Mouse (Mus musculus): ENCODE measurements around the gene Apol7a. TPM values are rescaled to one million over a fixed set of nuclear protein-coding genes. Genes with fewer than 3 reads are reported as not detected.
"Not testable (repeated sequence)": the region's sequence is repeated elsewhere in the genome, so short reads cannot be mapped to it uniquely, and the experiment has no call there.

The Apol7a gene
- polyA plus RNA-seq (2015; fragmentation: Nextera tagmentation; extraction: Ambion mirVana): 7.8 TPM in 2 replicates

- peak within 1 kb of the TSS; percentile 54 for H3K27ac ChIP-seq
- peak; percentile 69 for ATAC-seq
- 47% methylated on average over 9 of the region's 9 CpGs for WGBS
- 0 out of 2 replicates have a peak within 1 kb of the TSS, but pooled peaks have one; percentile 2 for H3K4me3 ChIP-seq (replicated peaks)
- not testable (repeated sequence) for H3K9ac ChIP-seq; H3K4me1 ChIP-seq (replicated peaks); H3K36me3 ChIP-seq; H3K9me3 ChIP-seq; H3K27me3 ChIP-seq (replicated peaks)
- H3K4me2 ChIP-seq (replicated peaks): peak within 1 kb of the TSS; percentile 31
Observed at GRCm38 (mm10) chr15:77399027-77399426, at the start of gene Apol7a. Gene Apol7a (minus strand): TSS chr15:77399110.

- H3K36me3 ChIP-seq: not testable (repeated sequence)
Observed at GRCm38 (mm10) chr15:77447392-77447791, 48.5 kb upstream of the Apol7a start, which contains the start of gene Apol7b. Gene Apol7b (minus strand): TSS chr15:77447492.

GRCm38 (mm10) chr15:77445668-77446067 lies 46.8 kb upstream of the Apol7a start:
- H3K27ac ChIP-seq; H3K4me2 ChIP-seq (replicated peaks); H3K4me3 ChIP-seq (replicated peaks); H3K4me1 ChIP-seq (replicated peaks); H3K27me3 ChIP-seq (replicated peaks); H3K9ac ChIP-seq; H3K36me3 ChIP-seq; H3K9me3 ChIP-seq: not testable (repeated sequence)
- ATAC-seq: peak; percentile 34; the same call in 1 of the 2 replicates
- WGBS: 61% methylated on average over 1 of the region's 1 CpGs

More at GRCm38 (mm10) chr15:77447392-77447791, 48.5 kb upstream of the Apol7a start, which contains the start of gene Apol7b:
- not testable (repeated sequence) for H3K4me2 ChIP-seq (replicated peaks); H3K4me3 ChIP-seq (replicated peaks); H3K9me3 ChIP-seq; H3K27me3 ChIP-seq (replicated peaks); ATAC-seq; H3K4me1 ChIP-seq (replicated peaks); H3K9ac ChIP-seq; H3K27ac ChIP-seq
- WGBS: 91% methylated on average over 2 of the region's 2 CpGs

DNA sequence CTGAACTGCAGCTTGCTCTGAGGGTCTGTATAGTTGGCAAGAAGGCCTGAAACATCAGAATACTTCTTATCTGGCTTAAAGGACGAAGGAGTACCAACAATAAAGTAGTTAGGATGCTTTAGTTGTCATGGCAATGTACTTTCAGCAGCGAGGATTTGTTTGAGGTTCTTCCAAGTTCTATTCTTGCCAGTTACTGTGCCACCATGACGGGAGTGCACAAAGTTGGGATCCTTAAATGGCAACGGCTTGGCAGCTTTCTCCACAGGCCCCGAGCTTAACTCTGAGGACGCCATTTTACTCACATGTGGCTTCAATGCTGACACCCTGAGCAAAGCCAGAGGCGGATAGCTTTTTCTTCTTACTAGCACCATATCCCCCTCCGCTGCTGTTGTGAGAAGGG lies 45.8 kb upstream of the Apol7a start:
- not testable (repeated sequence) for H3K4me1 ChIP-seq (replicated peaks); H3K27ac ChIP-seq; H3K4me2 ChIP-seq (replicated peaks); H3K4me3 ChIP-seq (replicated peaks); ATAC-seq; H3K9me3 ChIP-seq; H3K27me3 ChIP-seq (replicated peaks); H3K36me3 ChIP-seq; H3K9ac ChIP-seq
- 79% methylated on average over 8 of the region's 8 CpGs for WGBS

- not testable (repeated sequence) for H3K9me3 ChIP-seq; H3K9ac ChIP-seq; H3K4me3 ChIP-seq (replicated peaks); H3K4me1 ChIP-seq (replicated peaks); H3K4me2 ChIP-seq (replicated peaks); H3K36me3 ChIP-seq; H3K27ac ChIP-seq; H3K27me3 ChIP-seq (replicated peaks)
- WGBS: 45% methylated on average over 8 of the region's 10 CpGs
- peak; percentile 97 for ATAC-seq
Observed at GRCm38 (mm10) chr15:77428690-77429448, 30.0 kb upstream of the Apol7a start.

DNA sequence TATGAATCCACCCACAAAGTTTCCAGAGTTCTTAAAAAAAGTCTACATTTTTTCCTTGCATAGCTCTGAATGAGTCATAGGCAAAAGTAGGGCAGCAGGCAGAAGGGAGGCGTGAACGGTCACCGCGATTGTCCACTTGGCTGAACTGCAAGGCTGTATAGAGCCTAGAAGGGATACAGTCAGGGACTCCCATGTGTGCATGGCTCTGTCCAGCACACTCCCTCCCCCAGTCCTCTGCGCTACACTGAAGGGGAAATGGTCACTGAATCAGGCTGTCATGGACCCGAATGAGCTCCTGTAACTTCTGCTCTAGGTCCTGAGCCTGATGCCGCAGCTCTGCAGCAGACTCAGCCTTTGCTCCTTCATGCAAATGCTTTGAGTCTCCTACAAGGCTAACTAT lies 24.0 kb upstream of the Apol7a start:
- H3K4me3 ChIP-seq (replicated peaks); ATAC-seq; H3K9ac ChIP-seq; H3K4me1 ChIP-seq (replicated peaks); H3K9me3 ChIP-seq; H3K27me3 ChIP-seq (replicated peaks); H3K4me2 ChIP-seq (replicated peaks); H3K27ac ChIP-seq; H3K36me3 ChIP-seq: not testable (repeated sequence)
- 59% methylated on average over 4 of the region's 7 CpGs for WGBS

DNA sequence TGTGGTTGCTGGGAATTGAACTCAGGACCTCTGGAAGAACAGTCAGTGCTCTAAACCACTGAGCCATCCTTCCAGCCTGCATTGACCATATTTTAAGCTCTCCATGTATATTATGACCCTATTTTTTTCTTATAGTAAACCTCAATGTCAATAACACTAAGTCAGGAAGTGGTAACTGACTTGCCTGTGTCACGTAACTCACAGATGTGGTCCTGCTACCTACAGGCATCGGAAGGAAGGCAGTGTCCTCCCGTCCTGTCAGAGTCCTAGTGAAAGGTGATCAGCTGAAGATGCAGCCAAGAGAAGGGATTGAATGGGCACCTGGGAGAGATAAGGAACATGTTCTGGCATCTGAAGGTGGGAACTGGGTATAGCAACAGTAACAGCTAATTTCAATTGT lies 20.7 kb upstream of the Apol7a start:
- WGBS: no CpG with 5 or more reads among the region's 3 CpGs

GRCm38 (mm10) chr15:77416655-77417333 lies 17.9 kb upstream of the Apol7a start:
- H3K27ac ChIP-seq; H3K36me3 ChIP-seq; H3K9me3 ChIP-seq; H3K4me1 ChIP-seq (replicated peaks); H3K27me3 ChIP-seq (replicated peaks); H3K9ac ChIP-seq; H3K4me2 ChIP-seq (replicated peaks); H3K4me3 ChIP-seq (replicated peaks): not testable (repeated sequence)
- peak; percentile 36; the same call in 1 of the 2 replicates for ATAC-seq
- WGBS: 15% methylated on average over 5 of the region's 10 CpGs

More for the DNA sequence above, 20.7 kb upstream of the Apol7a start:
- H3K9ac ChIP-seq; H3K27me3 ChIP-seq (replicated peaks); H3K4me3 ChIP-seq (replicated peaks); H3K4me2 ChIP-seq (replicated peaks); H3K36me3 ChIP-seq; ATAC-seq; H3K4me1 ChIP-seq (replicated peaks); H3K9me3 ChIP-seq; H3K27ac ChIP-seq: not testable (repeated sequence)

DNA sequence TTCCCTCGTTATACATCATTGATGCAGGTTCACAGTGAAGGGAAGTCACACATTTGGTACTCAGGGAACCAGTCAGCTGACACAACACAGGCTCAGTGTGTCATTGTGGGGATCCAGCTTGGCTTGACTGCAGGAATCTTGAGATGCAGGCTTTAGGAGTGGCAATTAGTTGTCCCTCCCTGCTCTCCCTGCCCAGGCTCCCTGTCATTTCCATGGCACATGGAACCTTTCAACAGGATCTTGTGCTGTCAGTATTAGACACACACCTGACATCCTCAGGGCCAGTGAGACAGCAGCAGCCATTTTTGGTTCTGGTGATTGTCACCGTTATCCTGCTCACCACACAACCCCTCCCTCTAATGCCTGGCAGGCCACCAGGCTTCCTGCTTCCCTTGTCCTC lies 16.7 kb upstream of the Apol7a start:
- not testable (repeated sequence) for H3K27me3 ChIP-seq (replicated peaks); H3K27ac ChIP-seq; H3K9me3 ChIP-seq; H3K4me1 ChIP-seq (replicated peaks); H3K4me2 ChIP-seq (replicated peaks); ATAC-seq; H3K36me3 ChIP-seq; H3K9ac ChIP-seq; H3K4me3 ChIP-seq (replicated peaks)
- WGBS: 66% methylated on average over 2 of the region's 2 CpGs

GRCm38 (mm10) chr15:77412695-77413094 lies 13.8 kb upstream of the Apol7a start:
- H3K4me1 ChIP-seq (replicated peaks); H3K4me3 ChIP-seq (replicated peaks); H3K27me3 ChIP-seq (replicated peaks); H3K9ac ChIP-seq; H3K9me3 ChIP-seq; H3K4me2 ChIP-seq (replicated peaks); H3K27ac ChIP-seq; H3K36me3 ChIP-seq: not testable (repeated sequence)
- 0 out of 2 replicates have a peak, but pooled peaks have one; percentile 32 for ATAC-seq
- 22% methylated on average over 4 of the region's 4 CpGs for WGBS

DNA sequence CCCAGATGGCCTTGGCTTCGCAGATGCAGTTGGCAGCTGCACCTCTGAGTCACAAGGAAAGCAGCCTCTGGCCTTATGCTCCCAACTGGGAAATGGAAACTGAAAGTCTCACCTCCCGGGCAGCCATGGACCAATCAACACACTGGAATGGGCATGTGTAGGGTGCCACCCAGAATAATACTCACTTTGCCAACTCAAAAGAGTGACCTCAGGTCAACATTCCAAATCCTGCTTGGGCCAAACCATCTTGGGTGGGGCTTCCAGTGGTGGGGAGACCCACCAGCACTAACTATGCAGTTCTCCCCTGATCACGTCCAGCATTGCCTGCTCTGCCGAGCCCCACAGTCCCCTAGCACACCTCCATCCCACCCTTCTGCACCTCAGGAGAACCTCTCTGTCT lies 12.1 kb upstream of the Apol7a start, which contains the start of gene Apol9a:
TSS of gene Apol9a (minus strand) at position 101 of the 400 bp plus-strand sequence.
- 92% methylated on average over 1 of the region's 4 CpGs for WGBS
- H3K36me3 ChIP-seq; H3K4me2 ChIP-seq (replicated peaks); H3K27ac ChIP-seq; H3K9ac ChIP-seq; H3K4me3 ChIP-seq (replicated peaks); H3K4me1 ChIP-seq (replicated peaks); ATAC-seq; H3K27me3 ChIP-seq (replicated peaks); H3K9me3 ChIP-seq: not testable (repeated sequence)

GRCm38 (mm10) chr15:77406370-77406769 lies 7.5 kb upstream of the Apol7a start:
- 60% methylated on average over 10 of the region's 10 CpGs for WGBS
- not testable (repeated sequence) for H3K9me3 ChIP-seq; H3K27me3 ChIP-seq (replicated peaks); H3K36me3 ChIP-seq; H3K4me3 ChIP-seq (replicated peaks); H3K27ac ChIP-seq; H3K4me1 ChIP-seq (replicated peaks); ATAC-seq; H3K9ac ChIP-seq; H3K4me2 ChIP-seq (replicated peaks)
